Mouse (Mus musculus) cortical plate, adult 2 months (tissue): ENCODE measurements around the gene Gng12. TPM values are rescaled to one million over a fixed set of nuclear protein-coding genes. Genes with fewer than 3 reads are reported as not detected.
"Not testable (repeated sequence)": the region's sequence is repeated elsewhere in the genome, so short reads cannot be mapped to it uniquely, and the experiment has no call there.

Source experiments
- H3K27ac ChIP-seq: fragments of 200-500 bp; 2 replicates; pipeline ENCODE4 v1.5.1; 2012; ENCODE audit warnings: low read length, control low read depth, inconsistent platforms; ENCODE audit not compliant: insufficient read depth
- H3K4me1 ChIP-seq: fragments of 200-500 bp; 2 replicates; pipeline ENCODE4 v1.6.1; 2011; ENCODE audit warnings: low read length; ENCODE audit not compliant: control insufficient read depth, insufficient read depth
- H3K4me3 ChIP-seq: fragments of 200-500 bp; 2 replicates; pipeline ENCODE4 v1.5.1; 2011; ENCODE audit warnings: mild to moderate bottlenecking, low read length, control low read depth; ENCODE audit not compliant: insufficient read depth
- CTCF ChIP-seq: fragments of 200-500 bp; IDR thresholded peaks from 2 replicates; pipeline ENCODE4 v1.5.1; 2011; ENCODE audit warnings: mild to moderate bottlenecking, control low read depth, low read length; ENCODE audit not compliant: insufficient read depth; ENCODE audit errors: extremely low read depth
- POLR2A ChIP-seq: fragments of 200-500 bp; IDR thresholded peaks from 2 replicates; pipeline ENCODE4 v1.6.1; 2011; ENCODE audit warnings: mild to moderate bottlenecking, low read length, control low read depth; ENCODE audit not compliant: insufficient read depth; ENCODE audit errors: extremely low read depth
- polyA plus RNA-seq: library from polyadenylated mRNA; depleted of rRNA; stranded (reverse); fragments of >200 nt; gene quantifications from 2 replicates; pipeline ENCODE4 v1.2.3, GENCODE M21; 2012

Gene Gng12
- polyA plus RNA-seq, 1 experiment, result 58.7 TPM

DNA sequence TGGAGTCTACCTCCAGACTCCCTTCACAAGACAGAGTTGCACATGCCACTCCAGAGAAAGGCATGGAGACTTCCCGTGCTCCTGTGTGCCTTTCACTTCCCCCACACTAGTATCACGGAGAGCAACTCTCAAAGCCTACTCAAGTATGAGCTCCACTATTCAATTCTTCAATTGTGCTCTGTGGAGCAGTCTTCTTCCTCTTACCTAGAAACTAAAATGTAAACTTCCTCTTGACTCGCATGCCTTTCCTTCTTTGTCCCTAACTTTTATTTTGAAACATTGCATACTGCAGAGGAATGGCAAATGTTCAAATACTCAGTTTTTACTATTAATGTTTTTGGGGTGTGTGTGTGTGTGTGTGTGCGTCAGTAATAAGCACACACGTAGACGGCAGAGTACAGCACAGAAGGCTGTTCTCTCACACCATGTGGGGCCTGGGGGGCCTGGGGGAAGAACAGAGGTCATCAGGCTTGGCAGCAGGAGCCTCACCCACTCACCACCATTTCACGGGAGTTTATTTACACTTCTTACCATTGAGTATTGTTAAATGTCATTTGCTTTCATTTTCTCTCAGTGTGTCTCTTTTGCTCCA lies 120.4 kb downstream of the Gng12 start:
- TF ChIP-seq POLR2A (no peak), CTCF (no peak)
- no peak overlapping the region for H3K4me3 ChIP-seq
- H3K27ac ChIP-seq, result no peak overlapping the region
- no peaks in the 10 kb centered on the region for H3K4me1 ChIP-seq

DNA sequence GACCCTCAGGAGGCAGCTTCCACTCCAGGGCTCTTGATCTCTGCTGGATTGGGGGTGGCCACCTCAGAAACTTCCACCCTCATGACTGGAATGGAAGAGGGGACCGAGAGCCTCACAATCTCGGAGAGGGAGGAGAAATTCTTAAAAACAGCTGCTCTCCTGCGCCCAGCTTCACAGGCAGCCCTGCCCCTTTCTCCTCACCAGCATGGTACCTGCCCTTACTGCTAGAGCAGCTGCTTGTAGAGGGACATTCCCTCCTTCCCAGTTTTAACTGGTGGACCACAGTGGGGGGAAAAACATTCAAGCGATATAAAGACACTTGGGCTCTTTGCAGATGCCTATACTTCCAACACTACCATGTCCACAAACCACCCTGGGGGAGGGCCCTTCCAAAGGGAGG lies 122.2 kb downstream of the Gng12 start:
- TF ChIP-seq CTCF (no peak), POLR2A (no peak)

DNA sequence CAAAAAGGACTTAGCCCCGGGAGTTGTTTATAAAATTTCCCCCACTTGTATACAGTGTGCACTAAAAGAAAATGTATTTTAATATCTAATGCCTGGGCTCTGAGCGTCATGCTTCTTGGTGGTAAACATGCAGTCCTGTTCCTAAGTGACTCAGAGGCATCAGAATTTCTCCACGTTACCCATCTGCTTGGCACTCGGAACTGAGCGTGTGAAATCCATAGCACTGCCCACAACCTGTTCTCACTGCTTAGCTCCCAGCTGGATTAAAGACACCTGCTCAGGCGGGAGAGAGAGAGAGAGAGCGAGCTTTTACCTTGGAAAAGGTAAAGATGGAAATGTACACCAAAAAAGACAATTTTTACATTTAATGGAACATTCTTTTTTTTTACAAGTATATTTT lies 122.8 kb downstream of the Gng12 start:
- H3K27ac ChIP-seq, H3K4me1 ChIP-seq, H3K4me3 ChIP-seq: not testable (repeated sequence)

More for the DNA sequence above, 122.2 kb downstream of the Gng12 start:
- Histone ChIP-seq H3K4me3 (no peak overlapping the region), H3K4me1 (no peaks in the 10 kb centered on the region), H3K27ac (no peak overlapping the region)

DNA sequence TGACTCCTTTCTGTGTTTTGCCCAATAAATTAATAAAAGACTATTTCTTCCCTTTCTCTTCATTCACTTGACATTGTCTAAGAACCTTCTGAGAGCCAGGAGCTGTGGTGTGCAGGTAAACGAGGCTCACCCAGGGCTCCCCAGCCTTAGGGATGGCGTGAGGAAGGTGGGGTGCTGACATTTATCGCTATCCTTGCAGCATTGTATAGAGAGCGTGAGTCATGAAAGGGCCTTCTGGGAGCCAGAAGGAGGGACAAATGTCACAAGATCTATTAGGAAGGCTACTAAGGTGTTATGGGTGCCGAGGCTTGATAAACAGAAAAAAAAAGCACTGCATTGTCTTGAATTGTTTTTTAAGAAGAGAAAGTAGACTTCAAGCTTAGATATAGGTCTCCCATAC lies 125.1 kb downstream of the Gng12 start:
- TF ChIP-seq CTCF (no peak), POLR2A (no peak)
- no peak overlapping the region for H3K27ac ChIP-seq
- no peak overlapping the region for H3K4me3 ChIP-seq
- H3K4me1 ChIP-seq, result no peaks in the 10 kb centered on the region

DNA sequence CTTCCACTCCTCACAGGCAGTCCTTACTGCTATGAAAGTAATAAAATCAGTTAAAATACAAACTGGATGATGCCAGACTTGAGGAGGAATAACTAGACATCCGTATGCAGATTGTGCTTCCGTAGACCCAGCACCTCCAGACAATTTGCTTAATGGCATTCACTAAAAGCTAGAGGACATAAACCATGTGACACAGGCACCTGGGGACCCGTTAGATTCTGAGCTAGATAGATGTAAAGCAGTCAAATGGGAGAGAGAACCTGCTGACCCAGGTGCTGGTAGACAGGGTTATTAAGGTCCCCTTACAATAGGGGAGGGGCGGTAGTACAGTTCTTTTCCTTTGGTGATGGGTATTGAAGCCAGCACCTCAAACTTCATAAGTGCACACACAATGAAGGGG lies 127.5 kb downstream of the Gng12 start:
- no peaks in the 10 kb centered on the region for H3K4me1 ChIP-seq
- no peak overlapping the region for H3K27ac ChIP-seq
- TF ChIP-seq CTCF (no peak), POLR2A (no peak)
- no peak overlapping the region for H3K4me3 ChIP-seq

DNA sequence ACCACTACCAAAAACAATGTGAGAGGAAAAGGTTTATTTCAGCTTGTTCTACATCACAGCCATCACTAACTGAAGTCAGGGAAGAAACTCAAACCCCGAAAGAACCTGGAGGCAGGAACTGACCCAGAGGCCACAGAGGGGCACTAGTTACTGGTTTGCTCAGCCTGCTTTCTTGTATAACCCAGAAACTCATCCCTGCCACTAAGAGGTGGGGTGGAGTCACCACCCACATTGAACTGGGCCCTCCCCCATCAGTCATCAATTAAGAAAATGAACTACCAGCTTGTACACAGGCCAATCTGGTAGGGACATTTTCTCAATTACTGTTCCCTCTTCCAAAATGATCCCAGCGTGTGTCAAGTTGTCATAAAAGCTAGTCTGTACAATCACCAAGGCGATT lies 130.5 kb downstream of the Gng12 start:
- TF ChIP-seq POLR2A (no peak), CTCF (no peak)
- H3K27ac ChIP-seq, result no peak overlapping the region
- no peaks in the 10 kb centered on the region for H3K4me1 ChIP-seq
- no peak overlapping the region for H3K4me3 ChIP-seq

DNA sequence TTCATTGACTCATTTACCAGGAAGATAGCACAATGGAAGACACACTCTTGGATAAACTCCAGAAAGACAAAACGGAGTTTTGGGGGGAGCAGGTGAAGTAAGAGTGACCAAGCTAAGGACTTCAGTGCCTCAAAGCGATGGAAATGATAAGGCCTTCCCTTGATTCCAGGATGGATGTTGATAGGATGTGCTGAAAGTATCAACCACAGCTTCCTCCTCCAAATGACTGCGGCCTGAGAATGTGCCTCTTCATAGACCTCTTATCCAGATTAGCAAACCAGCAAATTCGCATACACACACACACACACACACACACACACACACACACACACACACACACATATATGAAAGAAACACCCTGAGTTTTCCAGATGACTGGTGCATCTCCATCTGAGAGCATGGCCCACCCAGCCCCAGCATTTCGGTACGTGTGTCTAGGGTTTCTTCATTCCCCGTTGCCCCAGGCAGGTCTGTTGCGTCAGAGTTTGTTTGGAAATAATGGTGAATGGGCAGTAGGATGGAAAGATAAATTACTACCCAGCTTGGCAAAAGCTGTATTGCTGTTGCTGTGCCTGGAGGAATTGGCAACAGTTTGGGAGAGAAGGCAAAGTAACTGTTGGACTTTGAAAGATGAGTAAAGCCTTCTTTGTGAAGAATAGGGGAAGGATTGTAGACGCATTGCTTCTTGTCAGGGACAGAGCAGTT lies 131.4 kb downstream of the Gng12 start:
- TF ChIP-seq POLR2A, result no peak
- TF ChIP-seq CTCF, result no peak
- no peak overlapping the region for H3K27ac ChIP-seq
- H3K4me3 ChIP-seq, result no peak overlapping the region
- no peaks in the 10 kb centered on the region for H3K4me1 ChIP-seq

DNA sequence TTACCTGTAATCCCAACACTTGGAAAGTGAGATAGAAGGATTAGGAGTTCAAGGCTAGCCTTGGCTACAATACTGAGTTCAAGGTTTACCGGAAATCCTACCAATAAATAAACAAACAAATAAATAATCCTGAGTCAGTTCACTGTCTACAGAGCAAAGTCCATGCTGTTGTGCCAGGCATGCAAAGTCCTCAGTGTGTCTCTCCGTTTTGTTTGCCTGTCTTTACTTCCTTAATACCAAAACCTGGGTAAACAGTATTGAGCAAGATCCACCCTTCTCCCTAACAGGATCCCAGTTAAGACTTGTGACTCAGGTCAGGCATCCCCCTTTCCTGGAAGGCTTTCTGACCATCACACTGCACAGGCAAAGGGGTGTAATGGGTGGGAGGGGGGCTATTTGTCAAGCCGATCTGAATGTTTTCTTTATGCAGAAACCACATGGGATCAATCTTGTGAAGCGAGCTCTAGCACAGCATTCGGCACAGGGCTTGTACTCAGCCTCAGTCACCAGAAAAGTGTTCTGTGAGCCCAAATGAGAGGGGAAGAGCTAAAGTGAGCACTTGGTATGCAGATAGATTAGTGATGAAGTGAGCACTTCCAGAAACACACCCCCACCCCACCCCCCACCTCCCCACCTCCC lies 133.2 kb downstream of the Gng12 start:
- Histone ChIP-seq H3K4me3 (no peak overlapping the region), H3K4me1 (no peaks in the 10 kb centered on the region), H3K27ac (no peak overlapping the region)
- no peak for TF ChIP-seq CTCF
- TF ChIP-seq POLR2A, result no peak

DNA sequence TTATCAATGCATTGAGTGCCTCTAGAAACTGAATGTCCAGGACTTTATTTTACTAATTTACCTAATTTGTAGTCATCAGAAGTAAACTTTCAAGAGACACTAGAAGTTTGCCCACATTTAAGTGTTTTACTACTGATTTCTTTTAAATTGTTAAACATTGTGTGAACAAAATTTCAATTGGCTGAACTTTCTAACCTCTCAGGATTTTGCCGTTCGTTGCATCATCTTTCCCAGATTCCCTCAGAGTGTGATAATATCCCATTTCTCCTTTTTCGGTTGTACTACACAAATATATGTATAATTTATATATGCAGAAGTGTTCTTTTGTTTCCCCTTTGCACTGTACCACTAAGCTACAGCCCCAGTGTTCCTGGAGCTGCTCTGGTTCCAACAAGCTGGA lies 133.8 kb downstream of the Gng12 start:
- H3K27ac ChIP-seq, result no peak overlapping the region
- H3K4me3 ChIP-seq, result no peak overlapping the region
- H3K4me1 ChIP-seq, result no peaks in the 10 kb centered on the region
- no peak for TF ChIP-seq POLR2A
- no peak for TF ChIP-seq CTCF

DNA sequence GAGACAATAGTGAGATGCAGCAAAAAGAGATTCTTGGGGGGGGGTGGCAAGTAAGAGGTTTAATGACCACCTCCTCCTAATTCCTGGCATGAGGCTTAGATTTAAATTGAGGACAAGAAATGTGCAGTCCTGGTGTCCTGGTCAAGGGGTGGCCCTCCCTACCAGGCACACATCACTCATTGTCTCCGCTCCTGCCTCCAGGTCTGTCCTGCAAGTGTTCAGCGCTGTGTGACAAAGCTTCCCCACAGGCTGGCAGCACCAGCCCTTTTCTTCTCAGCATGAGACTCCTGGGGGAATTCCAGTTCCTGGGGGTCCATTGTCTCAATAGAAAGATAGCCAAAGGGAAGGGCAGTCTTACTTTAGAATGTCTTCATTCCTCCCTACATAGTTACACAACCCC lies 134.2 kb downstream of the Gng12 start:
- H3K4me3 ChIP-seq, result no peak overlapping the region
- H3K4me1 ChIP-seq, result no peaks in the 10 kb centered on the region
- no peak overlapping the region for H3K27ac ChIP-seq
- no peak for TF ChIP-seq POLR2A
- no peak for TF ChIP-seq CTCF

DNA sequence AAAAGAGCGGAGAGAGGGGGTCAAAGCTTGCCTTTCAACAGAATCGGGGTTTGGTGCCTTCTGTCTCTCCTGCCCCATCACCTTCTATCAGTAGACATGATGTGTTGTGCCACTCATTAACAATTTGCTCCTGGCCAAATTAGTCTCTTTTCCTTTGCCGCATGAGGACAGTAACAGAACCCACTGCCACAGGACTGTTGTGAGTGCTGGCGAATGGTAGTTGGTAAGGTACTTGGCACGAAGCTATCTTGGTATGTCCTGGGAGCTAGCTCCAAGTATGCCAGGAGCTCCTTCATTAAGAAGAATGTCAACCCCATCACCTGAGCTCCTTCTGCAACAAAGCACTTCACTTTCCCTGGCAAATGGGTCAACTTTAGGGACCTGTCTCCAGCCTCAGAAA lies 134.6 kb downstream of the Gng12 start:
- TF ChIP-seq CTCF (no peak), POLR2A (no peak)
- Histone ChIP-seq H3K4me3 (no peak overlapping the region), H3K4me1 (no peaks in the 10 kb centered on the region), H3K27ac (no peak overlapping the region)

DNA sequence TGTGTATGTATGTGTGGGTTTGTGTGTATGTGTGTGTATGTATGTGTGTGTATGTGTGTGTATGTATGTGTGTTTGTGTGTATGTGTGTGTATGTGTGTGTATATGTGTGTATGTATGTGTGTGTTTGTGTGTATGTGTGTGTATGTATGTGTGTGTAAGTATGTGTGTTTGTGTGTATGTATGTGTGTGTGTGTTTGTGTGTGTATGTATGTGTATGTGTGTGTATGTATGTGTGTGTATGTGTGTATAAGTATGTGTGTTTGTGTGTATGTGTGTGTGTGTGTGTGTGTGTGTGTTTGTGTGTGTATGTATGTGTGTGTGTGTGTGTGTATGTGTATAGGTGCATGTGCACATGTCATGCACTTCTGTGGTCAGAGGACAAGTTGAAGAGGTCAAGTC lies 136.4 kb downstream of the Gng12 start:
- not testable (repeated sequence) for H3K27ac ChIP-seq, H3K4me3 ChIP-seq, H3K4me1 ChIP-seq

DNA sequence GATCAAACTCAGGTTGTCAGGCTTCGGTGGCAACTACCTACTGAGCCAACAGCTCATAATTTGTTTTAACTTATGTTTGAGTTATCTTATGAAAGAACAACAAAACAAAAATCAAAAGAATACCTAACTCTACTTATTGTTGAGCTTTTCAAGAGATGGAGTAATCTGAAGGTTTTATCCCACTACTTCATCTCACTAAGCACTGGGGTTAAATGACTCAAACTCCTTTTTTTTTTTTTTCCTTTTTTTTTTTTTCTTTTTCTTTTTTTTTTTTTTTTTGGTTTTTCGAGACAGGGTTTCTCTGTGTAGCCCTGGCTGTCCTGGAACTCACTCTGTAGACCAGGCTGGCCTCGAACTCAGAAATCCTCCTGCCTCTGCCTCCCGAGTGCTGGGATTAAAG lies 136.8 kb downstream of the Gng12 start:
- H3K27ac ChIP-seq, H3K4me1 ChIP-seq, H3K4me3 ChIP-seq: not testable (repeated sequence)
